Mouse (Mus musculus) C2C12 (cell line): ENCODE measurements at regions not wholly inside any gene's neighbourhood (a gene's known extent, or its start where the extent isn't known, plus 50 kb on each side); places are given as distances from the start of the nearest gene placed in this dataset.

Experiments used
- CEBPB ChIP-seq: IDR thresholded peaks from one replicate; pipeline ENCODE4 v1.6.1; 2011; ENCODE audit warnings: low read depth, mild to moderate bottlenecking, control low read depth, moderate library complexity
- CTCF ChIP-seq: IDR thresholded peaks from one replicate; pipeline ENCODE4 v1.5.1; 2011; ENCODE audit not compliant: control insufficient read depth, insufficient read depth, insufficient read length
- MAX ChIP-seq: IDR thresholded peaks from one replicate; pipeline ENCODE4 v1.6.1; 2011; ENCODE audit warnings: mild to moderate bottlenecking, control low read depth
- MYOD1 ChIP-seq: IDR thresholded peaks from one replicate; pipeline ENCODE4 v1.6.1; 2011; ENCODE audit warnings: low read depth; ENCODE audit not compliant: control insufficient read depth, insufficient read length
- MYOG ChIP-seq: IDR thresholded peaks from one replicate; pipeline ENCODE4 v1.6.1; 2011; ENCODE audit not compliant: control insufficient read depth, insufficient read length; ENCODE audit errors: extremely low read depth
- USF1 ChIP-seq: IDR thresholded peaks from one replicate; pipeline ENCODE4 v1.6.1; 2011; ENCODE audit warnings: low read depth, mild to moderate bottlenecking, control low read depth, moderate library complexity

DNA sequence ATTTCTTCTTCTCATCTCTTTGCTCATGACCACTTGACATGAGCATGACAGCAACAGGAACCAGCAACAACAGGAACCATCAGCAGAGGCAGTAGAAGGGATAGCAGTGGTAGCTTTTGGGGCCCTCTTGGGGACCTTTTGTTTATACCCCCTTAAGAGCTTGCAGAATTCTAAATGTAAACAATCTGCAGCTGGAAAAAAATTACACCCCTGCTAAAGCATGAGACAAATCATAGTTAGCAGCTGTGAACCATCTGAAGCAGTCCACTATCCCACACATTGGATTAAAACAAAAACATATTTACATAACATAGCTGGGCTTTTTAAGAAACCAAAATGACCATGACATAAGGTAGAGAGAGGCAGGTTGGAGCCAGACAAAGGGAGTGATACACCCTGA, 126.9 kb upstream of the Plxna2 start:
- TF ChIP-seq CTCF = no peak
- TF ChIP-seq CEBPB = no peak
- no peak for TF ChIP-seq MYOG
- TF ChIP-seq MAX = no peak
- no peak for TF ChIP-seq USF1
- TF ChIP-seq MYOD1 = no peak
